Mouse (Mus musculus) brain, embryonic 14.5 days (tissue): Measurements from ENCODE around the gene Kcnk10.

Source experiments
- CTCF ChIP-seq: fragments of 200-500 bp; IDR thresholded peaks from 2 replicates; pipeline ENCODE4 v1.5.1; 2012; ENCODE audit warnings: inconsistent platforms, mild to moderate bottlenecking, moderate library complexity, borderline replicate concordance; ENCODE audit not compliant: insufficient read depth, insufficient read length; ENCODE audit errors: extremely low read depth
- POLR2A ChIP-seq: fragments of 200-500 bp; IDR thresholded peaks from 2 replicates; pipeline ENCODE4 v1.6.1; 2012; ENCODE audit warnings: mild to moderate bottlenecking, inconsistent platforms, borderline replicate concordance; ENCODE audit not compliant: poor library complexity, insufficient read depth, insufficient read length, severe bottlenecking; ENCODE audit errors: extremely low read depth

DNA sequence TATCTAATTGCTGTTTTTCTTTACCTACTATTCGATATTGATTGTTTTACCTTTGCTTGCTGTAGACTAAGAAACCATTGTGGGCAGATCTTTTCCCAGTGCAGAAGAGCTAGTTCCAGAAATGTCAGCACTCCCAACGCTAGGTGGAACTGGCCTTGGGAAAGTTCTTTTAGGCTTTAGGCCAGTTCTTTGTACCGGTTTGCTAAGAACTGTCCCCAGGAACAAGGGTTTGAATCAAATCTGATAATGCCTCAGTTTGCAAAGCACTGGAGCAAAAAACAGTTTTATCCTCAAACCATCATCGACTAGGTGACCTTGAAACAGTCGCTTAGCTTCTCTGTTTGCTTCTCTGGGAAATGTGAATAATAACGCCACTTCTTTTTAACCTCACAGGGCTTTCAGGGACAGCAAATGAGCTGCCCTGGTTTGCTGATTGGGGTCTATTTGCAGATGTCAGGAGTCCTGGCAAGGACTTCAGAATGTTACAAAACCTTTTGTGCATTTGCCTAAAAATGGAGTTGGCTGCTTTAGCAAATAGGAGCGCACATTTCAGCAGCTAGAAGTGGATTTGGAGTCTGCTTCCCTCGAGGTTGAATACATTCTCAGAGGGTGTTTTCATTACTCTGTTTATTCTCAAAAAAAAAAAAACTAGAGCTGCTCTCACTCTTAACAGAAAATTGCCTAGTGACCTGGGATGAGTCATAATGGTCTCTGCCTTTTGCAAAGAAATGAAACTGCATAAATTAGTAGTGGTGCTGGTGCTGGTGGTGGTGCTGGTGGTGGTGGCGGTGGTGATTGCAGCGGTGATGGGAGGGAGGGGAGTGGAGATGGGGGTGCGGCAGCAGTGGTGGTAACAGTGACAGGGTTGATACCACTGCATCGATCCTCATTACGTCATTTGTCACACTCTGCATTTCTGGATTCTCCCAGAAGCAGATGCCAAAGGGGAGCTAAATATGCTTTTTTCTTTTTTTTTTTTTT is 53.5 kb downstream of the Kcnk10 start:
- TF ChIP-seq CTCF, result no peak
- no peak for TF ChIP-seq POLR2A
